Mouse (Mus musculus) lung, adult 2 months (tissue): ENCODE measurements at regions not wholly inside any gene's neighbourhood (a gene's known extent, or its start where the extent isn't known, plus 50 kb on each side); places are given as distances from the start of the nearest gene placed in this dataset.

Source experiments
- DNase-seq: peaks from one replicate; pipeline ENCODE4 v3.0.0; 2022
- H3K4me1 ChIP-seq: fragments of 200-500 bp; 2 replicates; pipeline ENCODE4 v1.6.1; 2011; ENCODE audit warnings: low read length; ENCODE audit not compliant: control insufficient read depth, insufficient read depth
- H3K4me3 ChIP-seq: fragments of 200-500 bp; replicated peaks from 2 replicates; pipeline ENCODE3; 2011; ENCODE audit warnings: low read depth, mild to moderate bottlenecking, control low read depth, low read length; ENCODE audit errors: extremely low read depth
- CTCF ChIP-seq: fragments of 200-500 bp; IDR thresholded peaks from 2 replicates; pipeline ENCODE4 v1.5.1; 2011; ENCODE audit warnings: mild to moderate bottlenecking, low read length, control low read depth; ENCODE audit not compliant: insufficient read depth
- POLR2A ChIP-seq: fragments of 200-500 bp; IDR thresholded peaks from 2 replicates; pipeline ENCODE4 v1.6.1; 2011; ENCODE audit warnings: low read depth, mild to moderate bottlenecking, control low read depth, low read length, borderline replicate concordance; ENCODE audit errors: extremely low read depth
- WGBS: fragments of 180-500 bp; shearing (Covaris S2); methylation state at CpG from one replicate; pipeline ENCODE4 v1.1.7; 2018; 5-methylcytosine and 5-hydroxymethylcytosine counted together

DNA sequence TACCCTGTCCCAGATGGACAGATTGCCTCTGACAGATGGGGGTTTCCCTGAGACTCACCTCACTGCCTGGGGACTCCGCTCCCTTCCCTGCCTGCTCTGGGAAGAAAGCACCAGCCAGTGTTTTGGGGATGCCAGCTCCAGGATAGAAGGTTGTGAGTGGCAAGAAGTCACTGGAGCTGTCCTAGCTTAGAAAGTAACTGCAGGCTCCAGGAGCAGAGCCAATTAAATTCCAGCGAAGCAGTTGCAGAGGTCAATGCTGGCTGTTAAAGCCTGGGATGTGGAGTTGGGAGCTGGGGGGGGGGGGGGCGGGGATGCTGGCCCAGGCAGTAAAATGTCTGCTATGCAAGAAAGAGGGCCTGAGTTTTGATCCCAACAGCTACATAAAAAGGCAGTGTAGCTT, 69.3 kb upstream of the Prdm11 start:
- Histone ChIP-seq H3K4me3 (no peak overlapping the region), H3K4me1 (no peaks in the 10 kb centered on the region)
- no peak for DNase-seq
- 79% methylated on average over 3 of the region's 3 CpGs for WGBS
- no peak for TF ChIP-seq POLR2A
- no peak for TF ChIP-seq CTCF

DNA sequence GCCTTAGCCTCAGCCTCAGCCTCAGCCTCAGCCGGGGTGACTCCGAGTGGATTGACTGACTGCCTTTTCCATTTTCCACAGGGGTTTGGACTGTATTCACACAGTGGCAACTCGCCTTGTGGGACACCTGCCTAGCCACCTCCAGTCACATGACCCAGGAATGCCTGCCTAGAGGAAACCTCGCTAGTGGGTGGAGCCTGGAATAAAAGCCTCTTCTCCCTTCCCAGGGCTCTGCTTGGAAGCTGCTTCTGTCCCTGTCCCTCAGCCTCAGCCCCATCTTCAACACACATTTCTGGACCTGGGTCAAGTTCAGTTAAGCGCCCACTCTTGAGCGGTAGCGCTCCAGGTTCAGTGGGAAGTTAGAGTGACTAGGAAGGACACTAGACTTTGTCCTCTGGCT, 68.0 kb upstream of the Prdm11 start:
- DNase-seq = no peak
- TF ChIP-seq CTCF (no peak), POLR2A (no peak)
- Histone ChIP-seq H3K4me1 (no peaks in the 10 kb centered on the region), H3K4me3 (no peak overlapping the region)
- WGBS = 87% methylated on average over 7 of the region's 7 CpGs

DNA sequence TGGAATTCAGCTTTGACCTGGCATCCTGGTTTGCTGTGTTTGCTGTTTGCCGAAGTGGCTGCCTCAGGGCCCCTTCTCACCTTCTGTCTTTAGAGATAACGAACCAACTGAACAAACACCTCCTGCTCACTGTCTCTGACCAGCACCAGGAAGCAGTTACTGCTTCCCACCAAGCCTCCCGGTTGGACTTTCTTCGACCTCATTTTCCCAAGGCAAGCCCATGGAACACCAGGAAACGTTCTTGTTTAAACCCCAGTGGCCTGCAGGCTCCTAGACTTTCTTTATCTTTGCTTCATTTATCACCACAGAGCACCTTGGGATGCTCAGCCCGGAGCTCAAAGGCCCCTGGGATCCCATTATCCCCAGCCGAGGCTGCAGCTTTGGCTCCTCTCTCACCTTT, 66.4 kb upstream of the Prdm11 start:
- no peak for DNase-seq
- H3K4me1 ChIP-seq = no peaks in the 10 kb centered on the region
- no peak overlapping the region for H3K4me3 ChIP-seq
- WGBS = 31% methylated on average over 7 of the region's 7 CpGs
- no peak for TF ChIP-seq POLR2A
- TF ChIP-seq CTCF = no peak

DNA sequence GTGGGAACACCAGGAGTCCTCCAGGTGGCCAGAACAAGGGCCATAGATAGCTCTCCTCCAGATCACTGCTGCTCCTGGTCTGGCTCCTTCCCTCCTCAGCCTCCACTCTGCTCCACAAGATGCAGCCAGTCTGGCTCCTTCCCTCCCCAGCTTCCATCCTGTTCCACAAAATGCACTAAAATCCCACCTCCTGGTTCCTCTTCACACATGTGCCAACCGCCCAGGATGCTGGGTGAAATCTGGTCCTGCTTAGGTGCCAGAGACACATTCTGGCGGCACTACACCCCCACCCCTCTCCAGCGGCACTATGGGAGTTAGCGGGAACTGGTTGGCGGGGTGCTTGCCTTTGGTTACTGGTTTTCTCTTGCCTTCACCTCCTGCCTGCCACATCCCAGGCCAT, 64.9 kb upstream of the Prdm11 start:
- Histone ChIP-seq H3K4me3 (no peak overlapping the region), H3K4me1 (no peaks in the 10 kb centered on the region)
- no peak for DNase-seq
- 87% methylated on average over 5 of the region's 5 CpGs for WGBS
- TF ChIP-seq POLR2A = no peak
- TF ChIP-seq CTCF = no peak

DNA sequence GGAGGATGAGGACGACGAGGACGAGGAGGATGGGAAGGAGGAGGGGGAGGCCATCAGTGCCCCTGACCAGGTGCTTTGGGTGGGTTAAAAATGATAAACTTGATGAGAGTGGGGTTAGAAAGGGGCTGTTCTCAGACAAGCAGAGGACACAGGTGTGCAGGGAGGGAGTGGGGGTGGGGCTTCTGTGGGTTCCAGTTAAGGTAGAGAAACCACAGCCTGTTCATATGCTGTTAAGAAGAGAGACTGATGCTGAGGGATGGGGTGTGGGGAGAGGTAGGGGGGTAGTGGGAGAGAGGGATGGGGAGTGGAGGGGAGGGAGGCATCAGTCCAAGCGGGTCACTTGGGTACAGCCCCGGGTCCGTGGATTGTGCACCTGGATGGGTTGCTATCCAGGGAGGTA, 60.6 kb upstream of the Prdm11 start:
- 63% methylated on average over 6 of the region's 6 CpGs for WGBS
- TF ChIP-seq CTCF (no peak), POLR2A (no peak)
- Histone ChIP-seq H3K4me3 (no peak overlapping the region), H3K4me1 (no peaks in the 10 kb centered on the region)
- DNase-seq = no peak

DNA sequence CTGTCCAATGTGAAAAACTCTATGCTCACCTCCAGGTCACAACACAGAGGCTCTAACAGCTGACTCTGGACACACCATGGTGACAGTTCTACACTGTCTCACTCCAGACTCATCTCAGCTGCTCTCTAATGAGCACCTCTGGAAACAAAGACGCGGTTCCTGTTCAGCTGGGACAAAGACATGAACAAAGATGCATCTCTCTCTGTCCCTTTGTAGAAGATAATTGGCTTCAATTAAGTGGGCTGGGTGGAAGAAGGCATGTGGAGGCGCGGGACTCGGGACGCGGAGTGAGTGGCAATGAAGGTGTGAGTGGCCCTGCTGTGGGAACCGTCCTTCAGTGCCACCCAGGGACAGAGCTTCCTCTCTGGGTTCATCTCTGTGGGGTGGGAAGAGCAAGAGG, 56.0 kb upstream of the Prdm11 start:
- whole genome bisulfite sequencing = 90% methylated on average over 8 of the region's 8 CpGs
- Histone ChIP-seq H3K4me3 (no peak overlapping the region), H3K4me1 (no peaks in the 10 kb centered on the region)
- DNase-seq = no peak
- TF ChIP-seq POLR2A (no peak), CTCF (no peak)

DNA sequence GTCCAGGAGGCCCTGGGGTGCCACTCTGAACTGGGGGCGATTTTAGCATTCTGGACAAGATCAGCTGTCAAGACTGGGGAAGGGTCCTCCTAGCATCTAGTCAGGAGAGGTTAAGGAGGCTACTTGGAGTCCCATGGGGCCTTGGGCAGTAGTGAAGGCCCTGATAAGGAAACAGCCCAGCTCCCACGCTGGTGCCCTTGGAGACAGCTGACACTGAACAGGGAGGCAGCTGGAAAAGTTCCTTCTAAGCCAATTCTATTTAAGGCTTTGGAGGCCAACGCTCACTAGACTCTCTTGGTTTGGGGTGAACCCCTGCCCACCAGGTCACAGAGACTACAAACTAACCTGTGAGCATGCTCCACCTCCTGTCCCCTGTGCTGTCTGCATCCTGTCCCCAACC, 53.8 kb upstream of the Prdm11 start:
- no peak for DNase-seq
- no peak overlapping the region for H3K4me3 ChIP-seq
- WGBS = 56% methylated on average over 3 of the region's 3 CpGs
- no peaks in the 10 kb centered on the region for H3K4me1 ChIP-seq
- TF ChIP-seq CTCF = no peak

DNA sequence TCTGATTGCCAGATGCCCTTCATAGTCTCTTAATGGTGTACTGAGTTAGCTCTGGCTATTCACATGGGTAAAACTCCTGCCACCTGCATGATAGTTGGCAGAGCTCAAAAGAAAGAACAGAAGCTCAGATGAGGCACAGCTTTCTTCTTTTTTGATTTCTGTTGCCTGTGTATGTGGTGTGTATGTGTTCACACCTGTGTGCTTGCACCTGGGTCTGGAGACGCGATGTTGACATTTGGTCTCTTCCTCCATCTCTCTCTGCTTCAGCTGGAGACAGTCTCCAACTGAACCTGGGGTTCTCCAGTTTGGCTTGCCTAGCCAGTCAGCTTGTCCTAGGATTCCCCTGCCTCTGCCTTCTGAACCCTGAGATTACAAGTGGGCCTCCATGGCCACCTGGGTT, 51.0 kb upstream of the Prdm11 start:
- TF ChIP-seq POLR2A (no peak), CTCF (no peak)
- H3K4me1 ChIP-seq = no peaks in the 10 kb centered on the region
- H3K4me3 ChIP-seq = no peak overlapping the region
- DNase-seq = no peak
- 95% methylated on average over 2 of the region's 2 CpGs for WGBS

DNA sequence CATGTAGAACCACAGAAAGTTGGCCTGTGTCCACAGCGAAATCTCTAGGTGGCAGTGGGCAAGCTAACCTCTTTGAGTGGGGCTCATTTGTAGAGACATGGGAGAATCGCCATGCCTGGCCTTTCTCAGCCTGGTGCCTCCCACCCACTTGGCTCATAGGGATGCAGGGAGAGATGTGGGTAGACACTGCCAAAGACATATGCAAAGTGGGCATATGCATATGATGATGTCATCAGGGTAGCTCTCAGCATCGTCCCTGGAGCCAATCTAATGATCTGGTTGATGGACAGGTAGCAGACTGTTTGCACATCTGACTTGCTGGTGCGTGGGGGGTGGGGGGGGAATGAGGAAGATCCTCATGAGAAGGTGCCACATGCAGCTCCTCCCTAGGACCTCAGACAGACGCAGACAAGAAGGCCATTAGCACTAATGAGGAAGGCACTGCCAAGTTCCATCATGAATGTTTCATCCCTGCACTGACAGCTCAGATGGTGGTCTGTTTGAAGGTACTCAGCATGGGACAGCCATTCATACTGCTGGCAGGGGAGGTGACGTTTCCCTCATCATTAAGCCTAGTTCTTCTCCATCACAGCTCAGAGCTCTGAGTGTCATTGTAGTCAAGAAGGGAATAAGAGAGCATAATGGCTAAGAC, 50.2 kb upstream of the Prdm11 start:
- no peak for DNase-seq

More for the DNA sequence above, 50.2 kb upstream of the Prdm11 start:
- H3K4me3 ChIP-seq = no peak overlapping the region
- WGBS = 79% methylated on average over 6 of the region's 6 CpGs
- TF ChIP-seq CTCF (no peak), POLR2A (no peak)
- no peaks in the 10 kb centered on the region for H3K4me1 ChIP-seq
